Mouse (Mus musculus) embryonic stem cell, embryonic (primary cell): ENCODE data around the gene Ccdc173.

Source experiments
- CTCF ChIA-PET, 4 experiments: fragments of 300-600 bp in 2 of 4; fragments of 350-600 bp in 2 of 4; sonication (Branson Sonifier 250); formaldehyde crosslinking; loops; one replicate each; lab custom pipeline; 2022; ENCODE audit warnings: inconsistent platforms in 2 of 4; lab: Charles Lee
- POLR2A ChIA-PET, 4 experiments: fragments of 300-600 bp in 2 of 4; fragments of 350-600 bp in 2 of 4; sonication (Branson Sonifier 250); formaldehyde crosslinking; loops; one replicate each; lab custom pipeline; 2022; ENCODE audit warnings: antibody characterized with exemption in 4 of 4, inconsistent platforms in 1 of 4; lab: Charles Lee

Ccdc173 gene

GRCm38 (mm10) chr2:69816575-69816974 is 27.2 kb upstream of the Ccdc173 start:
- POLR2A ChIA-PET, result no interaction called here
- CTCF ChIA-PET, result no interaction called here

- CTCF ChIA-PET, result interaction anchor here in 2 of 4 experiments (0.7 to 1.0 kb wide), 3 partner anchors 9 to 131 kb away, joined by 3 to 5 read pairs (median 4); no protein-coding TSS in a partner anchor
- POLR2A ChIA-PET, result interaction anchor here in 2 of 4 experiments (0.7 to 0.9 kb wide), 4 partner anchors 11 to 240 kb away, joined by 3 to 5 read pairs (median 3); partner anchors contain the start of gene Klhl23 (in 2 of the 2)
These were observed 22.0 kb upstream of the Ccdc173 start for GRCm38 (mm10) chr2:69811349-69811748.

- ChIA-PET CTCF (no interaction called here), POLR2A (no interaction called here)
These were observed 20.8 kb upstream of the Ccdc173 start for GRCm38 (mm10) chr2:69810169-69810568.

GRCm38 (mm10) chr2:69804663-69805062 is 15.3 kb upstream of the Ccdc173 start:
- ChIA-PET CTCF (interaction anchor here in 2 of 4 experiments (0.6 to 3.0 kb wide), 3 partner anchors 15 to 235 kb away, joined by 3 to 42 read pairs (median 6); partner anchors contain the start of genes Ccdc173 (in 1 of the 2) and Phospho2 (in 1 of the 2)), POLR2A (interaction anchor here in 3 of 4 experiments (0.6 to 3.4 kb wide), 6 partner anchors 9 to 196 kb away, joined by 3 to 21 read pairs (median 8); partner anchors contain the start of genes Ccdc173 (in 2 of the 3), Phospho2 (in 2 of the 3) and Klhl23 (in 1 of the 3))

GRCm38 (mm10) chr2:69803756-69804155 is 14.4 kb upstream of the Ccdc173 start:
- ChIA-PET POLR2A (interaction anchor here (0.6 to 3.4 kb wide), 18 partner anchors 9 to 922 kb away, joined by 3 to 21 read pairs (median 4); partner anchors contain the start of genes Ccdc173 (in 2 of the 4), Phospho2 (in 2 of the 4), Fastkd1 (in 1 of the 4) and Klhl23 (in 1 of the 4)), CTCF (interaction anchor here (0.5 to 3.0 kb wide), 32 partner anchors 8 to 795 kb away, joined by 3 to 42 read pairs (median 4); partner anchors contain the start of genes Ccdc173 (in 4 of the 4), Phospho2 (in 4 of the 4), Bbs5 (in 1 of the 4) and Klhl23 (in 1 of the 4))

- ChIA-PET POLR2A (interaction anchor here (0.6 to 3.4 kb wide), 21 partner anchors 10 to 452 kb away, joined by 3 to 21 read pairs (median 4); partner anchors contain the start of genes Ccdc173 (in 2 of the 4), Phospho2 (in 2 of the 4), Ppig (in 2 of the 4) and Fastkd1 (in 1 of the 4)), CTCF (interaction anchor here (0.5 to 3.0 kb wide), 54 partner anchors 8 to 1492 kb away, joined by 3 to 42 read pairs (median 4); partner anchors contain the start of genes Ccdc173 (in 4 of the 4), Phospho2 (in 4 of the 4), Bbs5 (in 1 of the 4) and Fastkd1 (in 1 of the 4))
These were observed 13.5 kb upstream of the Ccdc173 start for GRCm38 (mm10) chr2:69802911-69803312.

GRCm38 (mm10) chr2:69790722-69791121 is 1.3 kb upstream of the Ccdc173 start:
- CTCF ChIA-PET, result interaction anchor here (0.5 to 3.6 kb wide), 30 partner anchors 10 to 606 kb away, joined by 3 to 42 read pairs (median 5); partner anchors contain the start of genes Klhl23 (in 2 of the 4) and Mettl5 (in 1 of the 4)
- POLR2A ChIA-PET, result interaction anchor here in 3 of 4 experiments (0.6 to 2.8 kb wide), 24 partner anchors 9 to 198 kb away, joined by 3 to 20 read pairs (median 4); partner anchors contain the start of genes Klhl23 (in 2 of the 3), Ppig (in 2 of the 3), Bbs5 (in 1 of the 3) and Fastkd1 (in 1 of the 3)

- CTCF ChIA-PET, result interaction anchor here (0.5 to 3.6 kb wide), 33 partner anchors 10 to 328 kb away, joined by 3 to 42 read pairs (median 4); partner anchors contain the start of genes Klhl23 (in 2 of the 4), Mettl5 (in 1 of the 4) and Ppig (in 1 of the 4)
- POLR2A ChIA-PET, result interaction anchor here in 3 of 4 experiments (0.5 to 2.8 kb wide), 31 partner anchors 9 to 198 kb away, joined by 3 to 20 read pairs (median 4); partner anchors contain the start of genes Klhl23 (in 2 of the 3), Ppig (in 2 of the 3), Bbs5 (in 1 of the 3) and Fastkd1 (in 1 of the 3)
These were observed 910 bp upstream of the Ccdc173 start for GRCm38 (mm10) chr2:69790285-69790684.

GRCm38 (mm10) chr2:69788974-69789373 is 401 bp downstream of the Ccdc173 start:
- ChIA-PET CTCF (interaction anchor here (0.6 to 3.6 kb wide), 13 partner anchors 9 to 159 kb away, joined by 3 to 42 read pairs (median 6); partner anchors contain the start of gene Bbs5 (in 1 of the 4)), POLR2A (interaction anchor here in 3 of 4 experiments (0.7 to 2.8 kb wide), 27 partner anchors 10 to 197 kb away, joined by 3 to 20 read pairs (median 5); partner anchors contain the start of genes Fastkd1 (in 2 of the 3), Klhl23 (in 2 of the 3), Mettl5 (in 2 of the 3) and Ppig (in 2 of the 3))

GRCm38 (mm10) chr2:69778836-69779177 is 10.6 kb downstream of the Ccdc173 start:
- CTCF ChIA-PET, result interaction anchor here (0.5 to 1.9 kb wide), 24 partner anchors 11 to 348 kb away, joined by 3 to 12 read pairs (median 3); partner anchors contain the start of genes Ccdc173 (in 3 of the 4), Phospho2 (in 3 of the 4), Fastkd1 (in 1 of the 4) and Klhl23 (in 1 of the 4)
- POLR2A ChIA-PET, result interaction anchor here (0.6 to 2.0 kb wide), 10 partner anchors 10 to 167 kb away, joined by 3 to 10 read pairs (median 4); partner anchors contain the start of genes Ccdc173 (in 2 of the 4), Phospho2 (in 2 of the 4) and Bbs5 (in 1 of the 4)

- POLR2A ChIA-PET, result interaction anchor here (0.6 to 2.0 kb wide), 14 partner anchors 10 to 167 kb away, joined by 3 to 10 read pairs (median 4); partner anchors contain the start of genes Ccdc173 (in 3 of the 4), Phospho2 (in 3 of the 4) and Bbs5 (in 1 of the 4)
- CTCF ChIA-PET, result interaction anchor here (0.5 to 1.9 kb wide), 22 partner anchors 12 to 780 kb away, joined by 3 to 12 read pairs (median 4); partner anchors contain the start of genes Ccdc173 (in 3 of the 4), Phospho2 (in 3 of the 4), Fastkd1 (in 1 of the 4) and Klhl23 (in 1 of the 4)
These were observed 11.2 kb downstream of the Ccdc173 start for GRCm38 (mm10) chr2:69777985-69778835.

GRCm38 (mm10) chr2:69773331-69773730 is 16.0 kb downstream of the Ccdc173 start:
- CTCF ChIA-PET, result no interaction called here
- POLR2A ChIA-PET, result no interaction called here

GRCm38 (mm10) chr2:69764716-69765115 is 24.7 kb downstream of the Ccdc173 start:
- POLR2A ChIA-PET, result no interaction called here
- CTCF ChIA-PET, result interaction anchor here in 1 of 4 experiments (0.6 kb wide), 1 partner anchor 84 kb away, joined by 3 read pairs; no protein-coding TSS in a partner anchor

- CTCF ChIA-PET, result no interaction called here
- POLR2A ChIA-PET, result interaction anchor here in 2 of 4 experiments (0.6 to 1.3 kb wide), 4 partner anchors 10 to 39 kb away, joined by 3 to 4 read pairs (median 3); no protein-coding TSS in a partner anchor
These were observed 26.0 kb downstream of the Ccdc173 start for GRCm38 (mm10) chr2:69763340-69763739.

- POLR2A ChIA-PET, result interaction anchor here in 1 of 4 experiments (1.0 kb wide), 1 partner anchor 8 kb away, joined by 3 read pairs; no protein-coding TSS in a partner anchor
These were observed 28.4 kb downstream of the Ccdc173 start for GRCm38 (mm10) chr2:69760980-69761379.

GRCm38 (mm10) chr2:69745091-69745490 is 44.3 kb downstream of the Ccdc173 start:
- ChIA-PET CTCF (interaction anchor here in 1 of 4 experiments (1.4 kb wide), 1 partner anchor 34 kb away, joined by 4 read pairs; no protein-coding TSS in a partner anchor), POLR2A (no interaction called here)

More at GRCm38 (mm10) chr2:69760980-69761379, 28.4 kb downstream of the Ccdc173 start:
- CTCF ChIA-PET, result interaction anchor here in 1 of 4 experiments (0.7 kb wide), 1 partner anchor 344 kb away, joined by 4 read pairs; no protein-coding TSS in a partner anchor

- ChIA-PET POLR2A (interaction anchor here in 3 of 4 experiments (1.3 to 4.3 kb wide), 9 partner anchors 9 to 99 kb away, joined by 3 to 60 read pairs (median 6); partner anchors contain the start of genes Fastkd1 (in 2 of the 3), Ccdc173 (in 1 of the 3), Klhl23 (in 1 of the 3) and Phospho2 (in 1 of the 3)), CTCF (interaction anchor here in 1 of 4 experiments (0.7 kb wide), 1 partner anchor 44 kb away, joined by 4 read pairs; no protein-coding TSS in a partner anchor)
These were observed 65.9 kb downstream of the Ccdc173 start for GRCm38 (mm10) chr2:69723519-69723825.
